Mouse (Mus musculus): Measurements from ENCODE around the gene Myo18b. TPM values are rescaled to one million over a fixed set of nuclear protein-coding genes. Genes with fewer than 3 reads are reported as not detected.
A peak's percentile ranks its signal among the peaks of the same experiment; 100 is the strongest.

Myo18b gene
- polyA plus RNA-seq, 1 experiment, result not detected

- TF ChIP-seq CTCF (IDR thresholded peaks at IDR 0.05; ENCODE audit: borderline replicate concordance, insufficient read depth, low read length) (no peak), POLR2A (IDR thresholded peaks at IDR 0.05; ENCODE audit: low read depth, low read length) (no peak)
- no peaks in the 10 kb centered on the region for H3K4me1 ChIP-seq (ENCODE audit: control insufficient read depth, insufficient read depth, low read length)
- H3K27ac ChIP-seq (ENCODE audit: insufficient read depth, low read length), result no peak overlapping the region
- no peak overlapping the region for H3K4me3 ChIP-seq (ENCODE audit: insufficient read depth, low read length)
These were observed 9.3 kb downstream of the Myo18b start for GRCm38 (mm10) chr5:112886687-112887491.

GRCm38 (mm10) chr5:112877391-112878115 lies 18.6 kb downstream of the Myo18b start:
- no peak for TF ChIP-seq CTCF (IDR thresholded peaks at IDR 0.05; ENCODE audit: borderline replicate concordance, insufficient read depth, low read length)
- Histone ChIP-seq H3K27ac (ENCODE audit: insufficient read depth, low read length) (no peak overlapping the region), H3K4me1 (ENCODE audit: control insufficient read depth, insufficient read depth, low read length) (no peaks in the 10 kb centered on the region), H3K4me3 (ENCODE audit: insufficient read depth, low read length) (no peak overlapping the region)

GRCm38 (mm10) chr5:112876846-112877390 lies 19.2 kb downstream of the Myo18b start:
- no peaks in the 10 kb centered on the region for H3K4me1 ChIP-seq (ENCODE audit: control insufficient read depth, insufficient read depth, low read length)
- H3K27ac ChIP-seq (ENCODE audit: insufficient read depth, low read length), result no peak overlapping the region
- no peak overlapping the region for H3K4me3 ChIP-seq (ENCODE audit: insufficient read depth, low read length)
- no peak for TF ChIP-seq POLR2A (IDR thresholded peaks at IDR 0.05; ENCODE audit: low read depth, low read length)
- peak; percentile 36; the same call in 1 of the 2 replicates for TF ChIP-seq CTCF (IDR thresholded peaks at IDR 0.05; ENCODE audit: borderline replicate concordance, insufficient read depth, low read length)

GRCm38 (mm10) chr5:112872999-112873398 lies 23.2 kb downstream of the Myo18b start:
- Histone ChIP-seq H3K4me1 (ENCODE audit: control insufficient read depth, insufficient read depth, low read length) (no peaks in the 10 kb centered on the region), H3K4me3 (ENCODE audit: insufficient read depth, low read length) (no peak overlapping the region), H3K27ac (ENCODE audit: insufficient read depth, low read length) (no peak overlapping the region)
- TF ChIP-seq POLR2A (IDR thresholded peaks at IDR 0.05; ENCODE audit: low read depth, low read length) (no peak), CTCF (IDR thresholded peaks at IDR 0.05; ENCODE audit: borderline replicate concordance, insufficient read depth, low read length) (no peak)

GRCm38 (mm10) chr5:112870729-112871128 lies 25.4 kb downstream of the Myo18b start:
- TF ChIP-seq CTCF (IDR thresholded peaks at IDR 0.05; ENCODE audit: borderline replicate concordance, insufficient read depth, low read length) (peak; percentile 65; the same call in 1 of the 2 replicates), POLR2A (IDR thresholded peaks at IDR 0.05; ENCODE audit: low read depth, low read length) (no peak)
- Histone ChIP-seq H3K27ac (ENCODE audit: insufficient read depth, low read length) (no peak overlapping the region), H3K4me1 (ENCODE audit: control insufficient read depth, insufficient read depth, low read length) (no peaks in the 10 kb centered on the region), H3K4me3 (ENCODE audit: insufficient read depth, low read length) (no peak overlapping the region)

GRCm38 (mm10) chr5:112868620-112869019 lies 27.5 kb downstream of the Myo18b start:
- H3K4me1 ChIP-seq (ENCODE audit: control insufficient read depth, insufficient read depth, low read length), result no peaks in the 10 kb centered on the region
- H3K27ac ChIP-seq (ENCODE audit: insufficient read depth, low read length), result no peak overlapping the region
- TF ChIP-seq POLR2A (IDR thresholded peaks at IDR 0.05; ENCODE audit: low read depth, low read length) (no peak), CTCF (IDR thresholded peaks at IDR 0.05; ENCODE audit: borderline replicate concordance, insufficient read depth, low read length) (no peak)
- no peak overlapping the region for H3K4me3 ChIP-seq (ENCODE audit: insufficient read depth, low read length)

- TF ChIP-seq CTCF (IDR thresholded peaks at IDR 0.05; ENCODE audit: borderline replicate concordance, insufficient read depth, low read length) (peak; percentile 30; the same call in 1 of the 2 replicates), POLR2A (IDR thresholded peaks at IDR 0.05; ENCODE audit: low read depth, low read length) (no peak)
- Histone ChIP-seq H3K4me1 (ENCODE audit: control insufficient read depth, insufficient read depth, low read length) (no peaks in the 10 kb centered on the region), H3K4me3 (ENCODE audit: insufficient read depth, low read length) (no peak overlapping the region), H3K27ac (ENCODE audit: insufficient read depth, low read length) (no peak overlapping the region)
These were observed 31.3 kb downstream of the Myo18b start for GRCm38 (mm10) chr5:112864719-112865367.

- H3K4me1 ChIP-seq (ENCODE audit: control insufficient read depth, insufficient read depth, low read length), result no peaks in the 10 kb centered on the region
- no peak overlapping the region for H3K4me3 ChIP-seq (ENCODE audit: insufficient read depth, low read length)
- TF ChIP-seq POLR2A (IDR thresholded peaks at IDR 0.05; ENCODE audit: low read depth, low read length) (no peak), CTCF (IDR thresholded peaks at IDR 0.05; ENCODE audit: borderline replicate concordance, insufficient read depth, low read length) (no peak)
- H3K27ac ChIP-seq (ENCODE audit: insufficient read depth, low read length), result no peak overlapping the region
These were observed 36.7 kb downstream of the Myo18b start for GRCm38 (mm10) chr5:112859379-112860035.

- Histone ChIP-seq H3K4me1 (ENCODE audit: control insufficient read depth, insufficient read depth, low read length) (no peaks in the 10 kb centered on the region), H3K27ac (ENCODE audit: insufficient read depth, low read length) (no peak overlapping the region), H3K4me3 (ENCODE audit: insufficient read depth, low read length) (no peak overlapping the region)
- TF ChIP-seq POLR2A (IDR thresholded peaks at IDR 0.05; ENCODE audit: low read depth, low read length) (no peak), CTCF (IDR thresholded peaks at IDR 0.05; ENCODE audit: borderline replicate concordance, insufficient read depth, low read length) (no peak)
These were observed 43.0 kb downstream of the Myo18b start for GRCm38 (mm10) chr5:112853179-112853578.

All from embryonic fibroblast, embryonic 13.5 days (primary cell).